8 mouse cellular contexts compared by ENCODE assay signal in the genomic region with DNA sequence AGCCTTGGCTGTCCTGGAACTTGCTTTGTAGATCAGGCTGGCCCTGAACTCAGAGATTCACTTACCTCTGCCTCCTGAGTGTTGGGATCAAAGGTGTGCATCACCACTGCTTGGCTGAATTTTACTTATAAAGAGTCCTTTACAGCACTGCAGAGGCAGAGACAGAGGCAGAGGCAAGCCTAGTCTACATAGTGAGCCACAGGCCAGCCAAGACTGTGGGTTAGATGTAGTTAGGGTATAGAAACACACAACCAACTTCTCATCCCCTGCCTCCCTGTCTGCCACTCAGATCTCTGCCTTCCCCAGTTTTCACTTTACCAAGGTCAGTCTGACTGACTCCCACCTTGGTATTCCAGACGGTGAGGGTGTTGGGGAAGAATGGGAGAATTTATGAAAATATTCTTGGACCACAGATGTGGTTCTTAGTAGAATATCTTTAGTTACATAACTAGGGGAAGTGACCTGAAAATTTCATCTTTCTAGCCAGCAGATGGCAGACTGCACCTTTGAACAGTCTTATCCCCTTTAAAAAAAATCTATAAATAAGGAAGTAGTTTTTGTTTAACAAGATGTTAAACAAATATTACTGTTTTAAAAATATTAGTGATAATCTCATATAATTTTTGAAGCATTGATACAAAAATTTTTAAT.
DNase-seq lines count a peak whose midpoint lies in the region; ATAC-seq and TF ChIP-seq lines count a peak whose summit lies in the region.
"Had no signal": no experiment of that assay in that cellular context is flagged by ENCODE, and none has a peak within 500 bp of the region (broad histone marks: within the 10 kb centered on the region; RNA-seq: fewer than 3 reads in every experiment).

No protein-coding gene starts in this region.

- H3K27ac ChIP-seq in kidney, postnatal 0 days: no peak overlapping the region
- no peak overlapping the region for H3K27ac ChIP-seq in CH12.LX (ENCODE audit: insufficient read depth, low read depth)
- H3K27ac ChIP-seq: liver, embryonic 13.5 days had no signal

- ATAC-seq in kidney, postnatal 0 days (replicated peaks; ENCODE audit: low FRiP score, low read depth): no peak
- peak; percentile 41; the same call in 1 of the 2 replicates for ATAC-seq in monocyte, adult 5-6 weeks (replicated peaks; ENCODE audit: insufficient number of reproducible peaks, low FRiP score, low TSS enrichment, poor library complexity, severe bottlenecking)

- TF ChIP-seq CTCF in kidney, postnatal 0 days (IDR thresholded peaks at IDR 0.05; ENCODE audit: low read depth): peak; percentile 59
- TF ChIP-seq CTCF in CH12.LX (conservative IDR thresholded peaks at IDR 0.05 in 1 of 2, IDR thresholded peaks at IDR 0.05 in 1 of 2; ENCODE audit: low read depth in 2 of 2, low read length in 2 of 2): peak in 1 of 2 experiments; percentile 76; a peak in 2 of 4 replicates

- peak; percentile 81 for TF ChIP-seq RAD21 in CH12.LX (IDR thresholded peaks at IDR 0.05; ENCODE audit: low read depth, low read length)

- no peaks in the 10 kb centered on the region for H3K4me1 ChIP-seq in kidney, postnatal 0 days (replicated peaks; ENCODE audit: insufficient read depth, low read length)
- peaks cover 7 to 18% of the 10 kb centered on the region in 2 experiments for H3K4me1 ChIP-seq in CH12.LX (ENCODE audit: control insufficient read depth in 1 of 2, insufficient read depth in 2 of 2)
- H3K4me1 ChIP-seq: liver, embryonic 13.5 days had no signal

- in situ Hi-C loops in CH12.LX (cut with MboI; ENCODE audit: low pct_ligation_motif_present, low pct_unique_long_range_greater_than_20kb, low sequenced_read_pairs): loop anchor here (25.0 kb wide), 1 partner anchor 176 kb away; no protein-coding TSS in a partner anchor

- no peaks in the 10 kb centered on the region for H3K9me3 ChIP-seq in kidney, postnatal 0 days (replicated peaks; ENCODE audit: low read length)
- H3K9me3 ChIP-seq in CH12.LX (replicated peaks; ENCODE audit: low read length): no peaks in the 10 kb centered on the region
- H3K9me3 ChIP-seq: liver, embryonic 13.5 days had no signal

- no peaks in the 10 kb centered on the region for H3K36me3 ChIP-seq in kidney, postnatal 0 days (ENCODE audit: insufficient read depth, low read length)
- peaks cover 0 to 24% of the 10 kb centered on the region in 2 experiments for H3K36me3 ChIP-seq in CH12.LX (replicated peaks in 1 of 2; ENCODE audit: control insufficient read depth in 1 of 2, insufficient read depth in 1 of 2, low read length in 1 of 2)
- H3K36me3 ChIP-seq: liver, embryonic 13.5 days had no signal

- TF ChIP-seq EP300 in CH12.LX (IDR thresholded peaks at IDR 0.05; ENCODE audit: low read length): no peak

- no peaks in the 10 kb centered on the region for H3K79me2 ChIP-seq in CH12.LX (replicated peaks; ENCODE audit: control insufficient read depth, extremely low read depth, insufficient read depth, poor library complexity, severe bottlenecking)

- no peak overlapping the region for H3K4me2 ChIP-seq in kidney, postnatal 0 days (ENCODE audit: low read length)
- H3K4me2 ChIP-seq in CH12.LX (ENCODE audit: insufficient read depth, low read depth, poor library complexity, severe bottlenecking): no peak overlapping the region
- H3K4me2 ChIP-seq: liver, embryonic 13.5 days had no signal

- DNase-seq in kidney, postnatal 0 days (ENCODE audit: low spot score): peak; percentile 77
- DNase-seq in kidney, adult 18-20 months: no peak
- DNase-seq in B cell, adult 2 months: peak; percentile 38 to 42
- peak; percentile 49 for DNase-seq in CH12.LX (ENCODE audit: extremely low read depth)
- peak; percentile 8 for DNase-seq in embryo, embryonic 11.5 days (ENCODE audit: low read depth, low spot score)
- no peak for DNase-seq in neural tube, embryonic 10.5 days (ENCODE audit: extremely low spot score, low spot score)
- DNase-seq: liver, embryonic 13.5 days had no signal

- no peaks in the 10 kb centered on the region for H3K27me3 ChIP-seq in kidney, postnatal 0 days (ENCODE audit: insufficient read depth, low read length)
- no peaks in the 10 kb centered on the region for H3K27me3 ChIP-seq in CH12.LX (replicated peaks)
- H3K27me3 ChIP-seq: liver, embryonic 13.5 days had no signal

- dilution Hi-C loops in CH12.LX (cut with MboI; ENCODE audit: extremely low pct_ligation_motif_present, extremely low pct_unique_long_range_greater_than_20kb, low sequenced_read_pairs): no loop called here

- H3K4me3 ChIP-seq in kidney, postnatal 0 days (replicated peaks; ENCODE audit: low read depth, low read length): no peak overlapping the region
- no peak overlapping the region for H3K4me3 ChIP-seq in CH12.LX (replicated peaks in 1 of 3; ENCODE audit: low read depth in 2 of 3, low read length in 2 of 3, poor library complexity in 1 of 3)
- H3K4me3 ChIP-seq: liver, embryonic 13.5 days had no signal

- no peak overlapping the region for H3K9ac ChIP-seq in kidney, postnatal 0 days (ENCODE audit: low read depth, low read length)
- H3K9ac ChIP-seq in CH12.LX (ENCODE audit: insufficient read depth, low read depth): no peak overlapping the region
- H3K9ac ChIP-seq: liver, embryonic 13.5 days had no signal

- TF ChIP-seq POLR2A in CH12.LX (IDR thresholded peaks at IDR 0.05; ENCODE audit: low read depth, low read length): no peak

- 57% methylated on average over 1 of the region's 1 CpGs for WGBS in kidney, postnatal 0 days

TF ChIP-seq in CH12.LX, 34 proteins besides CTCF, POLR2A, EP300 and RAD21:
- no peak for TF ChIP-seq SIN3A (IDR thresholded peaks at IDR 0.05; ENCODE audit: low read length)
- no peak for TF ChIP-seq ZKSCAN1 (IDR thresholded peaks at IDR 0.05; ENCODE audit: borderline replicate concordance, low read depth, low read length)
- TF ChIP-seq ELF1 (IDR thresholded peaks at IDR 0.05; ENCODE audit: low read depth, low read length): peak; percentile 66
- no peak for TF ChIP-seq CHD1 (IDR thresholded peaks at IDR 0.05; ENCODE audit: low read depth, low read length)
- no peak for TF ChIP-seq USF2 (conservative IDR thresholded peaks at IDR 0.05; ENCODE audit: low read depth, low read length)
- no peak for TF ChIP-seq ZMIZ1 (IDR thresholded peaks at IDR 0.05; ENCODE audit: low read depth, low read length)
- no peak for TF ChIP-seq POLR2AphosphoS2 (IDR thresholded peaks at IDR 0.05; ENCODE audit: low read depth, low read length)
- TF ChIP-seq MAZ (IDR thresholded peaks at IDR 0.05; ENCODE audit: low read depth, low read length): no peak
- no peak for TF ChIP-seq MYC (IDR thresholded peaks at IDR 0.05; ENCODE audit: low read depth, low read length)
- no peak for TF ChIP-seq KAT2A (IDR thresholded peaks at IDR 0.05; ENCODE audit: insufficient replicate concordance, low read length)
- TF ChIP-seq ETS1 (conservative IDR thresholded peaks at IDR 0.05; ENCODE audit: low read depth, low read length): no peak
- no peak for TF ChIP-seq NELFE (IDR thresholded peaks at IDR 0.05; ENCODE audit: low read depth, low read length)
- TF ChIP-seq E2F4 (IDR thresholded peaks at IDR 0.05; ENCODE audit: insufficient replicate concordance, low read depth, low read length): no peak
- peak; percentile 53 for TF ChIP-seq SMC3 (IDR thresholded peaks at IDR 0.05; ENCODE audit: low read depth, low read length)
- TF ChIP-seq TCF12 (IDR thresholded peaks at IDR 0.05; ENCODE audit: low read depth, low read length): no peak
- TF ChIP-seq CHD2 (IDR thresholded peaks at IDR 0.05; ENCODE audit: low read length): no peak
- peak; percentile 97 for TF ChIP-seq ZNF384 (IDR thresholded peaks at IDR 0.05; ENCODE audit: low read depth, low read length)
- TF ChIP-seq NRF1 (IDR thresholded peaks at IDR 0.05; ENCODE audit: low read depth, low read length): no peak
- no peak for TF ChIP-seq MAFK (IDR thresholded peaks at IDR 0.05; ENCODE audit: insufficient replicate concordance, low read length)
- no peak for TF ChIP-seq MXI1 (IDR thresholded peaks at IDR 0.05; ENCODE audit: low read depth, low read length)
- no peak for TF ChIP-seq TBP (conservative IDR thresholded peaks at IDR 0.05; ENCODE audit: low read depth, low read length)
- TF ChIP-seq GABPA (IDR thresholded peaks at IDR 0.05; ENCODE audit: insufficient replicate concordance, low read depth, low read length): no peak

Comparison
In these comparisons a context has a peak if more than half of its experiments do, and no peak if none do; other contexts are left out.
1. DNase-seq: peak in kidney, postnatal 0 days (single experiment), B cell, adult 2 months (2 of 2), CH12.LX (single experiment) and embryo, embryonic 11.5 days (single experiment); none in kidney, adult 18-20 months (single experiment) and neural tube, embryonic 10.5 days (single experiment).